Mouse (Mus musculus): Measurements from ENCODE around the gene Cd34.

DNA sequence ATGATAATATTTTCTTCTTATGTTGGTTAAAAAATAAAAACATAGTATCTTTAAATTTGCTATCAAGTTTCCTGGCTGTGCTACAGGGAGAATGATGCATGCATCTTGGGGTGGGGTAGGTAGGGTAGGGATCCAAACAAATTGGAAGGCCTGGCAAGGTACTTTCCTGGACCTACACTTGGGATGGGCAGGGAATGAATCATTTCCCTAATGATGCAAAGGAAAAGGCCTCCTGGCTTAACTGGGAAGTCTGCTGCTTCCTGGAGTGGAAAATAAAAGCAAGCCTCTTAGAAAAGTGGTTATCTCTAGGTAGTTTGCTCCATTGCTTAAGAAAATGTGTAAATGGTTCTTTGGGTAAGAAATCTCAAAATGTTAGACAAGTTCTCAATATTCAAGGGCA is 2.9 kb downstream of the Cd34 start:
- no peak for TF ChIP-seq POLR2A (IDR thresholded peaks at IDR 0.05; ENCODE audit: low read depth, low read length)
- TF ChIP-seq CTCF (IDR thresholded peaks at IDR 0.05; ENCODE audit: extremely low read depth, insufficient read depth, insufficient read length, insufficient replicate concordance) = no peak

Data from spleen, adult 2 months (tissue).